Mouse (Mus musculus): Measurements from ENCODE around the gene H2-M10.6.
"Not testable (repeated sequence)": the region's sequence is repeated elsewhere in the genome, so short reads cannot be mapped to it uniquely, and the experiment has no call there.

Gene H2-M10.6

GRCm38 (mm10) chr17:36811871-36812270 lies at the start of gene H2-M10.6:
TSS of gene H2-M10.6 (plus strand) at chr17:36812171.
- DNase-seq (ENCODE audit: low spot score in 2 of 2): no peak

GRCm38 (mm10) chr17:36763816-36764215 lies 48.2 kb upstream of the H2-M10.6 start:
- DNase-seq (ENCODE audit: low spot score in 2 of 2): no peak

GRCm38 (mm10) chr17:36764244-36764643 lies 47.7 kb upstream of the H2-M10.6 start:
- peak; percentile 2 to 26 for DNase-seq (ENCODE audit: low spot score in 2 of 2)

- DNase-seq (ENCODE audit: low spot score in 2 of 2): not testable (repeated sequence)
Measured at GRCm38 (mm10) chr17:36765403-36765802, 46.6 kb upstream of the H2-M10.6 start.

- DNase-seq (ENCODE audit: low spot score in 2 of 2): not testable (repeated sequence)
Measured at GRCm38 (mm10) chr17:36772610-36773009, 39.4 kb upstream of the H2-M10.6 start, which contains the start of gene H2-M10.5. TSS of gene H2-M10.5 (plus strand) at chr17:36772910.

- DNase-seq (ENCODE audit: low spot score in 2 of 2): no peak
Measured at GRCm38 (mm10) chr17:36781533-36781932, 30.4 kb upstream of the H2-M10.6 start.

- peak in 1 of 2 experiments; percentile 11 for DNase-seq (ENCODE audit: low spot score in 2 of 2)
Measured at GRCm38 (mm10) chr17:36786483-36786886, 25.5 kb upstream of the H2-M10.6 start.

- DNase-seq (ENCODE audit: low spot score in 2 of 2): no peak
Measured at GRCm38 (mm10) chr17:36788351-36788750, 23.6 kb upstream of the H2-M10.6 start.

GRCm38 (mm10) chr17:36788801-36789200 lies 23.2 kb upstream of the H2-M10.6 start:
- DNase-seq (ENCODE audit: low spot score in 2 of 2): peak; percentile 53 to 72

GRCm38 (mm10) chr17:36799493-36799892 lies 12.5 kb upstream of the H2-M10.6 start:
- DNase-seq (ENCODE audit: low spot score in 2 of 2): no peak

GRCm38 (mm10) chr17:36799921-36800462 lies 12.0 kb upstream of the H2-M10.6 start:
- not testable (repeated sequence) for DNase-seq (ENCODE audit: low spot score in 2 of 2)

- no peak for DNase-seq (ENCODE audit: low spot score in 2 of 2)
Measured at GRCm38 (mm10) chr17:36824005-36824404, 12.0 kb downstream of the H2-M10.6 start.

- DNase-seq (ENCODE audit: low spot score in 2 of 2): no peak
Measured at GRCm38 (mm10) chr17:36825525-36825924, 13.6 kb downstream of the H2-M10.6 start.

- peak; percentile 80 to 85 for DNase-seq (ENCODE audit: low spot score in 2 of 2)
Measured at GRCm38 (mm10) chr17:36826002-36826401, 14.0 kb downstream of the H2-M10.6 start.

- DNase-seq (ENCODE audit: low spot score in 2 of 2): no peak
Measured at GRCm38 (mm10) chr17:36828488-36828887, 16.5 kb downstream of the H2-M10.6 start.

GRCm38 (mm10) chr17:36830470-36830869 lies 18.5 kb downstream of the H2-M10.6 start:
- DNase-seq (ENCODE audit: low spot score in 2 of 2): no peak

GRCm38 (mm10) chr17:36832694-36833093 lies 20.7 kb downstream of the H2-M10.6 start:
- DNase-seq (ENCODE audit: low spot score in 2 of 2): no peak

GRCm38 (mm10) chr17:36835591-36836426 lies 23.8 kb downstream of the H2-M10.6 start:
- DNase-seq (ENCODE audit: low spot score in 2 of 2): peak; percentile 26 to 45

GRCm38 (mm10) chr17:36836427-36836812 lies 24.4 kb downstream of the H2-M10.6 start:
- no peak for DNase-seq (ENCODE audit: low spot score in 2 of 2)

GRCm38 (mm10) chr17:36836874-36837647 lies 25.1 kb downstream of the H2-M10.6 start, which contains the start of gene Trim26:
TSS of gene Trim26 (plus strand) at chr17:36837134.
- DNase-seq (ENCODE audit: low spot score in 2 of 2): peak; percentile 91 to 95

GRCm38 (mm10) chr17:36839001-36839400 lies 27.0 kb downstream of the H2-M10.6 start:
- no peak for DNase-seq (ENCODE audit: low spot score in 2 of 2)

- DNase-seq (ENCODE audit: low spot score in 2 of 2): no peak
Measured at GRCm38 (mm10) chr17:36839931-36840330, 28.0 kb downstream of the H2-M10.6 start.
